Mouse (Mus musculus) stomach, embryonic 16.5 days (tissue): ENCODE results near the gene Ric1. TPM values are rescaled to one million over a fixed set of nuclear protein-coding genes. Genes with fewer than 3 reads are reported as not detected.
A peak's percentile ranks its signal among the peaks of the same experiment; 100 is the strongest.

ENCODE experiments used
- ATAC-seq: fragments of 200-750 bp; cut with Nextera tagmentation; 2 replicates; pipeline ENCODE4 v1.8.0; 2017; ENCODE audit warnings: moderate number of reproducible peaks, moderate TSS enrichment; ENCODE audit not compliant: insufficient read depth, low FRiP score
- H3K27ac ChIP-seq: fragments of 300-500 bp; sonication (generic); 2 replicates; pipeline ENCODE4 v1.5.1; 2014; ENCODE audit warnings: low read length
- H3K27me3 ChIP-seq: fragments of 300-500 bp; sonication (generic); 2 replicates; pipeline ENCODE4 v1.6.1; 2014; ENCODE audit warnings: low read length, control low read depth, mixed read lengths; ENCODE audit not compliant: control insufficient read depth, insufficient read depth
- H3K36me3 ChIP-seq: fragments of 300-500 bp; sonication (generic); 2 replicates; pipeline ENCODE4 v1.6.1; 2014; ENCODE audit warnings: low read length; ENCODE audit not compliant: control insufficient read depth, insufficient read depth
- H3K4me1 ChIP-seq: fragments of 300-500 bp; sonication (generic); 2 replicates; pipeline ENCODE4 v1.6.1; 2014; ENCODE audit warnings: low read length, control low read depth, mixed read lengths; ENCODE audit not compliant: control insufficient read depth, insufficient read depth
- H3K4me2 ChIP-seq: fragments of 300-500 bp; sonication (generic); 2 replicates; pipeline ENCODE4 v1.6.1; 2014; ENCODE audit warnings: low read depth, low read length, mixed read lengths
- H3K4me3 ChIP-seq: fragments of 300-500 bp; sonication (generic); replicated peaks from 2 replicates; pipeline ENCODE4 v1.5.1; 2014; ENCODE audit warnings: mild to moderate bottlenecking, low read length
- H3K9ac ChIP-seq: fragments of 300-500 bp; sonication (generic); 2 replicates; pipeline ENCODE4 v1.6.1; 2014; ENCODE audit warnings: low read length
- H3K9me3 ChIP-seq: fragments of 300-500 bp; sonication (generic); replicated peaks from 2 replicates; pipeline ENCODE4 v1.6.1; 2016; ENCODE audit warnings: low read length, control low read depth; ENCODE audit not compliant: control insufficient read depth
- WGBS: fragments of 180-500 bp; shearing (Covaris S2); extraction: QIAGEN DNeasy Blood & Tissue Kit; methylation state at CpG from one replicate; pipeline ENCODE4 v1.1.7; 2014; 5-methylcytosine and 5-hydroxymethylcytosine counted together
- polyA plus RNA-seq: library from polyadenylated mRNA; unstranded; fragments of >200 nt; fragmentation: Nextera tagmentation; extraction: Ambion mirVana; gene quantifications from 2 replicates; pipeline ENCODE4 v1.2.1, GENCODE M21; 2015

Ric1 gene
- polyA plus RNA-seq, 1 experiment from 2014 or later = 11.6 TPM

DNA sequence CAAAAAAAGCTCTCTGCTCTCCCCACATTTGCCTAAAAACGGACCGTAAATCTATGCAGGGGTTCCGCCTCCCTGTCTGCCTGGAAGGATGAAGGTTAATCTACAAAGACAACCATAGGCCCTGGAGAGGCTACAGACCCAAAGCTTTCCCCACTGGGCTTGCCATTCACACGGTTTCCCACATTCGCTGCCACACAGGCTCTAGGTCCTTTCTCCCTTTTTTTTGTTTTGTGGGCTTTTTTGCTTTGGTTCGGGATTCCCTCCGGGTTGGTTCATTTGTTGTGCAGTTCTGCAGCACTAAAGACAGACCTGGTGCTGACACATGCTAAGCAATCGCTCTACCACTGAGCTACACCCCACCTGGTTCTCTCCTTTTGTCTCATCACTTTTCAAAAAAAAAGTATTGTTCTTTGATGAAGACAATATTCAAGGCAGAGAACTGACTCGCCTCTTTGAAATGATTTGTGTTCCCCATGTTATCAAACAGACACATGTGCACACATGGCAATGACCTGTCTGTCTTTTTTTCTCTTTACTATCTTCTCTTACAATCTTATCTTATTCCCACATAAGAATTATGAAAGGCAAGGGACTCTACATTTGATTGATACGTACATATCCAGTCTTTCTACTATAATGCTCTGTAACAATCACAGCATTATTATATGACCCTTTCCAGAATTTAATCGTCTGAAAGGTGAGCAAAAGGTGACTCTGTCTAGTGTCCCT, 121.3 kb downstream of the Ric1 start:
- peaks cover 5% of the 10 kb centered on the region; the same call in 1 of the 2 replicates for H3K36me3 ChIP-seq
- H3K9me3 ChIP-seq = no peaks in the 10 kb centered on the region
- H3K27ac ChIP-seq = no peak overlapping the region
- no peak overlapping the region for H3K4me2 ChIP-seq
- H3K27me3 ChIP-seq = no peaks in the 10 kb centered on the region
- no peak for ATAC-seq
- H3K4me3 ChIP-seq = no peak overlapping the region
- 86% methylated on average over 11 of the region's 11 CpGs for WGBS
- H3K4me1 ChIP-seq = peaks cover 10% of the 10 kb centered on the region
- H3K9ac ChIP-seq = no peak overlapping the region

DNA sequence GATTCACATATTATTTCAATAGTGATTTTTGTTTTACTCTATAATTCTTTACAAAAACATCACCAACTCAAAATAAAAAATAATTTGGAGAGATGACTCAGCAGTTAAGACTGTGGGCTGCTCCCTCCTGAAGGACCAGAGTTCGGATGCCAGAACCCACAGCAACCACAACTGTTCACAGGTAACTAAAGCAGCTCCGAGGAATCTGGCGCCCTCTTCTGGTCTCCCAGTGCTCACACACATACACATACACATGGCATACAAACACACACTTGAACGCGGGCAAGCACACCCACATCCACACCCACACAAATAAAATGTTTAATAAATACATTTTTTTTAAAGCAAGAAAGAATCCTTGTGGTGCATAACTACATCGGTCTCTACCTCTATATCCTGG, 122.7 kb downstream of the Ric1 start:
- ATAC-seq = no peak
- no peaks in the 10 kb centered on the region for H3K9me3 ChIP-seq
- H3K27me3 ChIP-seq = no peaks in the 10 kb centered on the region
- H3K4me2 ChIP-seq = no peak overlapping the region
- no peak overlapping the region for H3K4me3 ChIP-seq
- H3K4me1 ChIP-seq = peaks cover 11% of the 10 kb centered on the region
- H3K27ac ChIP-seq = no peak overlapping the region
- WGBS = 97% methylated on average over 6 of the region's 6 CpGs
- H3K9ac ChIP-seq = no peak overlapping the region
- H3K36me3 ChIP-seq = peaks cover 5% of the 10 kb centered on the region; the same call in 1 of the 2 replicates

DNA sequence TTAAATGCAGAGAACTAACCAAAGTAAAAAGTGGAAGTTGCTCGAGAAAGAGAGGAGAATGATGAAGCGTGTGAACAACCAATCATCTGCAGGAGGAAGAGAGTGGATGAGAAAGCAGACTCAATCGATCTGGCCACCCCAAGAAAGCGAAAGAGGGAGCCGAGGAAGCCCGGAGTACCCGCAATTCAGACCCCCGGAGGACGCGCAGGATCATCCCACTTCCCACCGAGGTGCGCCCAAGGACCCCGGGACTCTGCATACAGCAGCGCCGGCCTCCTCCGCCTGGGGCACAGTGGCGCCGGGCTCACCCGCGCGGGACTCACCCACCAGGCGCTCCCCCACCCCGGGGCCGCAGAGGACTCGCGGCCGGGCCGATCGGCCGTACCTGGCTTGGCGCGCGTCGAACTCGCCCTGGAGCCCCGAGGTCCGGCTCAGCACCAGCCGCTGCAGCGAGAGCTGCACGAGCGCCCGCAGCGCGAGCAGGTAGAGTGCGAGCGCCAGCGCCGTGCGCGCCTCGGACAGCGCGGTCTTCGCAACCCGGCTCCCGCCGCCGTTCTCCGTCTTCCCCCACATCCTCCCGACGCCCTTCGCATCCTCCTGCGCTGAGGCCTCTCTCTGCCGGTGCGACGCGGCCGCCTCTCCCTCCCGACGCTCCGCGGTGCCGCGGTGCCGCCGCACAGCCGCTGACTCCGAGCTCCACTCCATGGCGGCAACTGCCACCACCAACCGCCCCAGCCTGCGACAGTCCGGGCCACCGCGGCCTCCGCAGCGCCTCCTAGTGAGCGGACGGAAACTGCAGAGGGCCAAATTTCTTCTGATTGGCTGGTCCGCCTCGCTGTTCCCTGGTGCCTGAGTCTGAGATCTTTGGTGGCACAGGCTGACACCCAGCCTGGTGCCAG, 125.8 kb downstream of the Ric1 start, which contains the start of gene Ermp1:
TSS of gene Ermp1 (minus strand) at position 765 of the 899 bp plus-strand sequence.
- peak within 1 kb of the TSS; percentile 89 for H3K27ac ChIP-seq
- peak within 1 kb of the TSS; percentile 76 for H3K9ac ChIP-seq
- H3K4me2 ChIP-seq = peak within 1 kb of the TSS; percentile 59
- peaks cover 5% of the 10 kb centered on the region; the same call in 1 of the 2 replicates for H3K36me3 ChIP-seq
- under 1% methylated on average over 85 of the region's 90 CpGs for WGBS
- H3K4me3 ChIP-seq = peak within 1 kb of the TSS; percentile 63
- H3K9me3 ChIP-seq = no peaks in the 10 kb centered on the region
- no peaks in the 10 kb centered on the region for H3K27me3 ChIP-seq
- H3K4me1 ChIP-seq = peaks cover 2% of the 10 kb centered on the region; the same call in 1 of the 2 replicates
- peak; percentile 92 for ATAC-seq

DNA sequence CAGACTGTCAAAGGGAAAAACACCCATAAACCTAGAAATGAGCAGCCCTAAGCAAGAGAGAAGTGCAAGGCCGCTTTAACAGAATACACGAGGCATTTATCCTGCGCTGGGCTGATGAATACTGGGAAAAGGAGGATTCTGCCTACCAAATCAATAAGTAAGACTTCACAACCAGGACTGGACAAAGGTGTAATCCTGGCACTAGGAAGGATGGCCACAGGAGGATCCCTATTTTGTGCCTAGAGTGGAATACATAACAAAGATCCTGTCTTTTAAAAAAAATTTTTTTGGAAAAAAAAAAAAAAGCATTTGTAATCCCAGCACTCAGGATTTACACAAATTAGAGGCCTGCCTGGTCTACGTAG, 126.5 kb downstream of the Ric1 start:
- Histone ChIP-seq H3K9me3 (no peaks in the 10 kb centered on the region), H3K36me3 (peaks cover 5% of the 10 kb centered on the region; the same call in 1 of the 2 replicates), H3K4me2 (peak overlapping the region; percentile 59), H3K4me1 (peaks cover 2% of the 10 kb centered on the region; the same call in 1 of the 2 replicates), H3K4me3 (peak overlapping the region; percentile 63), H3K9ac (peak overlapping the region; percentile 34; the same call in 1 of the 2 replicates), H3K27me3 (no peaks in the 10 kb centered on the region), H3K27ac (peak overlapping the region; percentile 25; the same call in 1 of the 2 replicates)
- ATAC-seq = no peak; the same call in 1 of the 2 replicates
- 28% methylated on average over 4 of the region's 4 CpGs for WGBS

- H3K4me2 ChIP-seq = no peak overlapping the region
- H3K9ac ChIP-seq = no peak overlapping the region
- no peaks in the 10 kb centered on the region for H3K27me3 ChIP-seq
- H3K27ac ChIP-seq = no peak overlapping the region
- H3K9me3 ChIP-seq = no peaks in the 10 kb centered on the region
- H3K36me3 ChIP-seq = peaks cover 4% of the 10 kb centered on the region; the same call in 1 of the 2 replicates
- no peak for ATAC-seq
- no peak overlapping the region for H3K4me3 ChIP-seq
- peaks cover 2% of the 10 kb centered on the region; the same call in 1 of the 2 replicates for H3K4me1 ChIP-seq
- WGBS = 64% methylated on average over 1 of the region's 1 CpGs
These were observed 127.6 kb downstream of the Ric1 start for GRCm38 (mm10) chr19:29649683-29650082.

DNA sequence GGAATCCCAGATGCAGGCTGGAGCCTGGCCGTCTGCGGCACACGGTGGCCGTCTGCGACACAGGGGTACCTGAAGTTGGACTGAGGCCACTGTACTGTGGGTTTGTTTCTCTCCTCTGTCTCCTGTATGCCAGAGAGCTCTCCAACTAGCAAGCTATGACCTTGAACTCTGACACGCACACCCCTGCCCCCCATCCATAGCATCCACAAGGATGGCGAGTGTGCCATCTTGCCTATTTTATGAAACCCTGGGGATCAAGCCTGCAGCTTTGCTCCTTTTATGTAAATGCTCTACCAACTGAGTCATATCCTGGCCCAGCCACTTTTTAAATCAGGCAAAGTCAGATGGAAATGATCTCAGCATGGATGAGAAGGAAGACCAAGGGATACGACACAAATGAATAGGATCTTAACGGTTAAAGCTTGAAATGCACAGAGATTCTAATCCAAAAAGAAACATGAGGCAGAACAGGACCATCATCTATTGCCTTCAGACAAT, 131.7 kb downstream of the Ric1 start:
- Histone ChIP-seq H3K9ac (no peak overlapping the region), H3K27ac (peak overlapping the region; percentile 43), H3K36me3 (no peaks in the 10 kb centered on the region), H3K4me3 (no peak overlapping the region), H3K4me1 (no peaks in the 10 kb centered on the region), H3K9me3 (no peaks in the 10 kb centered on the region), H3K27me3 (no peaks in the 10 kb centered on the region), H3K4me2 (no peak overlapping the region)
- ATAC-seq = no peak
- WGBS = 83% methylated on average over 9 of the region's 9 CpGs

- Histone ChIP-seq H3K27ac (no peak overlapping the region), H3K9me3 (no peaks in the 10 kb centered on the region), H3K4me1 (no peaks in the 10 kb centered on the region), H3K4me2 (no peak overlapping the region), H3K27me3 (no peaks in the 10 kb centered on the region), H3K36me3 (no peaks in the 10 kb centered on the region), H3K9ac (no peak overlapping the region), H3K4me3 (no peak overlapping the region)
- ATAC-seq = no peak
- WGBS = 48% methylated on average over 6 of the region's 6 CpGs
These were observed 133.1 kb downstream of the Ric1 start for GRCm38 (mm10) chr19:29655148-29655547.

GRCm38 (mm10) chr19:29656029-29656428, 133.9 kb downstream of the Ric1 start:
- Histone ChIP-seq H3K4me1 (no peaks in the 10 kb centered on the region), H3K27me3 (no peaks in the 10 kb centered on the region), H3K9me3 (no peaks in the 10 kb centered on the region), H3K36me3 (no peaks in the 10 kb centered on the region), H3K4me3 (no peak overlapping the region), H3K9ac (no peak overlapping the region), H3K4me2 (no peak overlapping the region), H3K27ac (no peak overlapping the region)
- 76% methylated on average over 4 of the region's 4 CpGs for WGBS
- no peak for ATAC-seq
